Mouse (Mus musculus): ENCODE results near the gene Fmo2. TPM values are rescaled to one million over a fixed set of nuclear protein-coding genes. Genes with fewer than 3 reads are reported as not detected.
A peak's percentile ranks its signal among the peaks of the same experiment; 100 is the strongest.

Gene Fmo2
- not detected in 2 replicates for polyA plus RNA-seq (2014; fragmentation: Nextera tagmentation; extraction: Ambion mirVana)

DNA sequence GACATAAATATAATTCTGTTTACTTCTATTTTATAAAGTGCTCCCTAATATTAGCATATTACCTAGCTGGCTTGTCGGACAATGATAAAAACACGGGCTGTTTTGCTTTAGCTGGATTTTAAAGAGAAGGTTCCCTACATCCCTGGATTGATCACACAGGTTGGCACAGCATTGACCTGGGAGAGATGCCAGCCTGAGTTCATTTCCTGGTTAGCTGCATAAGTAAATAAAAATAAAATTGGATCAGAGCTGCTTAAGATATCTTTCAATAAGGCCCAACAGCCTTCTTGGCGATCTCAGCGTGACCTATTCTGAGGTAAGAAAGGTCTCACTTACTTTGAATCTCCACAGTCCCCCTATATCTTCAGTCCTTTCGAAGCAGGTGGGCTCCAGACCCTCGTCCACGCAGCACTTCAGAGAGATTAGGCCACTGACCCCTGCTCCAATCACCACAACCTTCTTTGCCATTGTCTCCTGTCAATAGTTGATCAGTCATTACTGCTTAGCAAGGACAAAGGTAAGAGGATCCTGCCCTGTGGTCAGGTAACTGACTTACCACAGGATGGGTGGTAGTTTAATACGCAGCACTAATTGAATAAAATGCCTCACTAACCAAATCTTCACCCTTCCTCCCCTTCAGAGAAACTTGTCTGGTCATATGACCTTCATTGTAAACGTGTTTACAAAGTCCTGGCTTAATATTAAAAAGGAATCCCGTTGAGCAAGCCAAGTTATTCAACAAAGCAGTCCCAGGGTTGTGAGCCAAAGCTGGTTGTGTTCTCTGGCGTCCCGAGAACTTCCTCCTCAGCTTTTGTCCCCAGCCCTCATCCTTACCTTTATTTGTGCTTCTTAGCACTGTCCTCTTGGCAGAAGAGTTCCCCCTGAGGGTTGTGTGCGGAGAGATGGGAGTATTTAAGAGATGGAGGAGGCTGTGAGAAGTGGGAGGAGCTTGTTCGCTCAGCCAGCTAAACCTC lies at the start of gene Fmo2:
Fmo2 (minus strand) TSS at position 889 of the 974 bp plus-strand sequence.
- Histone ChIP-seq H3K4me2 (ENCODE audit: low read length) (no peak within 1 kb of the TSS), H3K27ac (replicated peaks; ENCODE audit: low read depth, low read length) (no peak within 1 kb of the TSS), H3K27me3 (ENCODE audit: control insufficient read depth, insufficient read depth, low read length) (no peaks in the 10 kb centered on the region), H3K9me3 (ENCODE audit: control insufficient read depth, low read length) (no peaks in the 10 kb centered on the region), H3K4me3 (replicated peaks; ENCODE audit: low read depth, low read length) (no peak within 1 kb of the TSS), H3K36me3 (ENCODE audit: control insufficient read depth, insufficient read depth, low read length) (no peaks in the 10 kb centered on the region), H3K4me1 (ENCODE audit: control insufficient read depth, insufficient read depth, low read length) (no peaks in the 10 kb centered on the region), H3K9ac (replicated peaks; ENCODE audit: low read length) (no peak within 1 kb of the TSS)
- ATAC-seq (ENCODE audit: low FRiP score, low TSS enrichment), result no peak
- 73% methylated on average over 14 of the region's 14 CpGs for WGBS
- no peak for DNase-seq

DNA sequence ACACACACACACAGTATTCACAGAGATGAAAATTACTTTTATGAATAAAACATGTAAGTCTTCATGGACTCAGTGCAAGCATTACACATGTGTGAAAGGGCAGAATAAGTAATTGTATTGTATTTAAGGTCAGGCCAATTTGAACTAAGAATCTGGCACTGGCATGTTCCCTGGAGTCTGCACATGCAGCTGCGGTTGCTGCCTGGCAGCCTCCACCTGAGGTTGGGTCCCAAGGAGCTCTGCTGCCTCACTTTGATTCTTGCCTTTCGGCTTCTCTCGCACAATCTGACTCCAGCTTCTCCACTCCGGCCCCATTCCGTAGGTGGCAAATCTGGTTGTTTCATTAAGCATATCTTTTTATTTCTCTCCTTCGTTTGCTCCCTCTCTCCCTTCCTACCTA lies 49.4 kb upstream of the Fmo2 start:
- Histone ChIP-seq H3K4me1 (ENCODE audit: control insufficient read depth, insufficient read depth, low read length) (no peaks in the 10 kb centered on the region), H3K4me2 (ENCODE audit: low read length) (no peak overlapping the region), H3K27ac (replicated peaks; ENCODE audit: low read depth, low read length) (no peak overlapping the region), H3K4me3 (replicated peaks; ENCODE audit: low read depth, low read length) (no peak overlapping the region), H3K9me3 (ENCODE audit: control insufficient read depth, low read length) (no peaks in the 10 kb centered on the region), H3K9ac (replicated peaks; ENCODE audit: low read length) (no peak overlapping the region), H3K27me3 (ENCODE audit: control insufficient read depth, insufficient read depth, low read length) (no peaks in the 10 kb centered on the region), H3K36me3 (ENCODE audit: control insufficient read depth, insufficient read depth, low read length) (no peaks in the 10 kb centered on the region)
- DNase-seq (peak; percentile 4), ATAC-seq (ENCODE audit: low FRiP score, low TSS enrichment) (peak; percentile 46; the same call in 1 of the 2 replicates)
- 76% methylated on average over 6 of the region's 6 CpGs for WGBS

DNA sequence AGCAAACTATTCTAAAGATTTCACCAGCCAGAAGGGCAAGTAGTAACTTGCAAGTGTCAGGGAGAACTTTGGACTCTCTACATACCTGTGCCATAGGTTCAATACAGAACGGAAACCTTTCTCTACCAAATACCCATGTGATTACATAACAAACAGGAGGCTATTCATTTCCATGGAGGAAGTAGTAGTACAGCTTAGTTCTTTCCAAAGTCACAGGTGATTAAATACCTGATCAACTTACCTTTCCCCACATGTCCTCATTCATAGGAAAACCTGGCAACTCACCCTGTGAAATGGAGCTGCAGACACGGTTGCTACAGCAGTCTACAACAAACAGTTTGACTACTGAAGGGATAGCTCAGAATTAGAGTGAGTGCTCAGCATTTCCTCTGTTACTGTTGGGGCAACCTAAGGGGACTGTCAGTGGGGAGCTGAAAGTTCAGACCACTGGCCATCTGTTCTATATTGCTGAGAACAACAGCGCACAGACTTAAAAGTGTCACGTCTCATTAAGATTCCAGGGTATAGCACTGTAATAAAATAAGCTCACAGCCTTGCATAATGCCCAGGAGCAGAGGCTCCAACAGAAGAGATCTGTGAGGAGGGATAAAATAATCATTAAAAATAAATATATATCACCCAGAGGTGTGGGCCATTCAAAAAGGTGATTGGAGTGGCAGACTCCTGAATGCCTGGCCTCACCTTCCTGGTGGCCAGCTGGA lies 48.5 kb upstream of the Fmo2 start:
- no peak overlapping the region for H3K9ac ChIP-seq (replicated peaks; ENCODE audit: low read length)
- no peak overlapping the region for H3K27ac ChIP-seq (replicated peaks; ENCODE audit: low read depth, low read length)
- H3K27me3 ChIP-seq (ENCODE audit: control insufficient read depth, insufficient read depth, low read length), result no peaks in the 10 kb centered on the region
- WGBS, result 79% methylated on average over 4 of the region's 4 CpGs
- no peak for ATAC-seq (ENCODE audit: low FRiP score, low TSS enrichment)
- H3K4me3 ChIP-seq (replicated peaks; ENCODE audit: low read depth, low read length), result no peak overlapping the region
- H3K4me1 ChIP-seq (ENCODE audit: control insufficient read depth, insufficient read depth, low read length), result no peaks in the 10 kb centered on the region
- no peak for DNase-seq
- H3K4me2 ChIP-seq (ENCODE audit: low read length), result no peak overlapping the region
- no peaks in the 10 kb centered on the region for H3K9me3 ChIP-seq (ENCODE audit: control insufficient read depth, low read length)
- H3K36me3 ChIP-seq (ENCODE audit: control insufficient read depth, insufficient read depth, low read length), result no peaks in the 10 kb centered on the region

DNA sequence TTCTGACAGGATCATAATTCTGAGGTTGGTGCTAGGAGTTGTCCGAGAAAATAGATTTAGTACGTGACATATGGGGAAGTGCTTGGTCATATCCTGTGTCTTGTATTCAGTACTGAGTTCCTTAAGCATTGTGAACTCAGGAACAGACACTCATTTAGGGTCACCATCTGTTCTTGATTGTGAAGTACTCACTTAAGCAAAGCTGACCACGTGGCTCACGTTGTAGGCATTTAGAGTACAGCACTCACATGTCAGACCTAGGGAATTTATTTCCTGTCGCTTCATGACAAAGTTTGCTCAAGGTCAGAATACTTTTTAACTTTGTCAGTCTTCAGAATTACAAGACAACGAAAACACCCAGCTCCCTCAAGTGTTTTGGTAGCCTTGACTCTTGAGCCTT lies 45.2 kb upstream of the Fmo2 start:
- DNase-seq (no peak), ATAC-seq (ENCODE audit: low FRiP score, low TSS enrichment) (no peak)
- Histone ChIP-seq H3K9ac (replicated peaks; ENCODE audit: low read length) (no peak overlapping the region), H3K27ac (replicated peaks; ENCODE audit: low read depth, low read length) (no peak overlapping the region), H3K4me3 (replicated peaks; ENCODE audit: low read depth, low read length) (no peak overlapping the region), H3K27me3 (ENCODE audit: control insufficient read depth, insufficient read depth, low read length) (no peaks in the 10 kb centered on the region), H3K4me2 (ENCODE audit: low read length) (no peak overlapping the region), H3K36me3 (ENCODE audit: control insufficient read depth, insufficient read depth, low read length) (no peaks in the 10 kb centered on the region), H3K9me3 (ENCODE audit: control insufficient read depth, low read length) (no peaks in the 10 kb centered on the region), H3K4me1 (ENCODE audit: control insufficient read depth, insufficient read depth, low read length) (no peaks in the 10 kb centered on the region)
- 82% methylated on average over 6 of the region's 6 CpGs for WGBS

DNA sequence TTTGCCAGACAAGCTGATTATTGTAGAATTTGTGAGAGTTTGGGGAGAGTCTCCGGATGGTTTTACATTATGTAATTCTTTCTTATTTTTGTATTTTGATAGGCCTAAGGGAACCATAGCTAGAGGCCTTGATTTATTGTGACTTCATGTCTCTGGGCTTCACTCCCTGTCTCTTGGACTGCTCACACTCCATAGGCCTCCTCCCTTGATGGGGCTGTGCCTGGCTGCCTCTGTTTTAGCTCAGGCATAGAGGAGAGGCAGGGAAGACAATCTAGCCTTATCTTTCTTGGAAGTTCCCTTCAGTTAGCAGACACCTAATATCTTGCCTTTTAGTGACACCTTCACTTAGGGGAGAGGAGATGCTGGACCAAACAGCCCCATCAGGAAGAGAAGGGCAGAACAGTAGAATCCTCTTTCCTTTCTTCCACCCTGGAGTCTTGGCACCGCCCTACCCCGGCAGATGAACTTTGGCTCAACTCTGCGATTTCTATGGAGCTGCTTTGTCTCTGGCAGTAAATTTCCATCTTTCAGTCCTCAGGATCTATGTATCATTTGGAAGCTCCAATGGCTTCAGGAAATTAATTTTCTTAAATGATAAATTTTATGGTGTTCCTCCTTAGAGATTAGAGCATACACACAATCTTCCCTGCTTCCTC lies 40.3 kb upstream of the Fmo2 start:
- H3K36me3 ChIP-seq (ENCODE audit: control insufficient read depth, insufficient read depth, low read length), result no peaks in the 10 kb centered on the region
- H3K27me3 ChIP-seq (ENCODE audit: control insufficient read depth, insufficient read depth, low read length), result no peaks in the 10 kb centered on the region
- no peak overlapping the region for H3K9ac ChIP-seq (replicated peaks; ENCODE audit: low read length)
- H3K4me3 ChIP-seq (replicated peaks; ENCODE audit: low read depth, low read length), result no peak overlapping the region
- ATAC-seq (ENCODE audit: low FRiP score, low TSS enrichment) (no peak), DNase-seq (no peak)
- H3K9me3 ChIP-seq (ENCODE audit: control insufficient read depth, low read length), result no peaks in the 10 kb centered on the region
- 92% methylated on average over 4 of the region's 4 CpGs for WGBS
- H3K4me2 ChIP-seq (ENCODE audit: low read length), result no peak overlapping the region
- no peak overlapping the region for H3K27ac ChIP-seq (replicated peaks; ENCODE audit: low read depth, low read length)
- H3K4me1 ChIP-seq (ENCODE audit: control insufficient read depth, insufficient read depth, low read length), result no peaks in the 10 kb centered on the region

DNA sequence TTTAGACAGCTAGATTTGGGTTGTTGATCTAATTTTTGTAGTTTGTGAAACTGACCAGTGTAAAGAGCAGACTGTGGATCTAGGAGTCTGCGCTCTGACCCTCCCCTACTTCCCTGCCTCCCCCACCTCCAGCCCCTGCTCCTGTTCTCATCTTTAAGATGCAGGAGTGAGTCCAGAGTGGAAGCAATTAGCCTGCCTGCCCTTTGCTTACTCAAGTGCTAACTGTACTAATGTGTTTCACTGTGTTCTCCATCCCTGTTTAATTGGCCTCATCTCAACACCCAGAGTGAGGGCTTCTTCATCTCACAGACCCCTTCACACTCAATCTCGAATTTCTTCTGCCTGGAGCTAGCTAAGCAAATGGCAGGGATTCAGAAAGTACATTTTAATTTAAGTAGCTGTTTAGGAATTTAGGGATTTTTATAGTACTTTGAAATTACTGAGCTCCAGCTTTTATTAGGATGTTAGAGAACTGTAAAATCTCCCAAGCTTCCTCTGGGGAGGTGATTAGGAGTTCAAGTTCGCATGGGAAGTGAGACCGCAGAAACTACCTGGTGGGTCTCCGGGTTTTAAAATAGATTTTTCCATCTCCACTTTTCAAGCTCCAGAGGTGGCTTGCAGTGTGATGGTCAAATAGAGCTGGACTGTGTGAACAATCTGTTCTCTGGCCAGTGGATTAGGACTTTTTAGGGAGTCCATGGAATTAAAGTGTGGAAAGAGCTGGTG lies 39.6 kb upstream of the Fmo2 start:
- no peaks in the 10 kb centered on the region for H3K4me1 ChIP-seq (ENCODE audit: control insufficient read depth, insufficient read depth, low read length)
- no peaks in the 10 kb centered on the region for H3K27me3 ChIP-seq (ENCODE audit: control insufficient read depth, insufficient read depth, low read length)
- H3K36me3 ChIP-seq (ENCODE audit: control insufficient read depth, insufficient read depth, low read length), result no peaks in the 10 kb centered on the region
- DNase-seq (no peak), ATAC-seq (ENCODE audit: low FRiP score, low TSS enrichment) (no peak)
- H3K9me3 ChIP-seq (ENCODE audit: control insufficient read depth, low read length), result no peaks in the 10 kb centered on the region
- H3K27ac ChIP-seq (replicated peaks; ENCODE audit: low read depth, low read length), result no peak overlapping the region
- 84% methylated on average over 5 of the region's 5 CpGs for WGBS
- H3K9ac ChIP-seq (replicated peaks; ENCODE audit: low read length), result no peak overlapping the region
- H3K4me3 ChIP-seq (replicated peaks; ENCODE audit: low read depth, low read length), result no peak overlapping the region
- no peak overlapping the region for H3K4me2 ChIP-seq (ENCODE audit: low read length)

DNA sequence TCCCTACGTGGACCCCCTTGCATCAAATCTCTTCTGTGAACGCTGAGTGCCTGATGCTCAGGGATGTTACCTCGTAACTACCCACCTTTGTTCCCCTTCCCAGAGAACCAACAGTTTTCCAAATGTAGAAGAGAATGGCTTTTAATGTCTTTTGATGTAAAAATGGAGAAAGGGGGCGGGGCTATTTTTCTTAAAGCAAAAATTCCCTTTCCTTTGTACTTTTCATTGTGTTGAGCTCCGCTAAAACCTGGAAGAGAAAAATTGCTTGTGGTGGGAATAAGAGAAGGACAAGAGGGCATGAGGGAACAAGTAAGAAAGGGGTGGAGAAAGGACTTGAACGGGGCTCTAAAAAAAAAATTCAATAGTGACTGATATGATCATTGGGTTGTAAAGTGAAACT lies 38.9 kb upstream of the Fmo2 start, which contains the start of gene Fmo6:
Fmo6 (minus strand) TSS at position 101 of the 400 bp plus-strand sequence.
- no peaks in the 10 kb centered on the region for H3K27me3 ChIP-seq (ENCODE audit: control insufficient read depth, insufficient read depth, low read length)
- ATAC-seq (ENCODE audit: low FRiP score, low TSS enrichment) (no peak), DNase-seq (no peak)
- 89% methylated on average over 6 of the region's 6 CpGs for WGBS
- H3K9ac ChIP-seq (replicated peaks; ENCODE audit: low read length), result no peak within 1 kb of the TSS
- H3K27ac ChIP-seq (replicated peaks; ENCODE audit: low read depth, low read length), result no peak within 1 kb of the TSS
- no peak within 1 kb of the TSS for H3K4me3 ChIP-seq (replicated peaks; ENCODE audit: low read depth, low read length)
- no peaks in the 10 kb centered on the region for H3K9me3 ChIP-seq (ENCODE audit: control insufficient read depth, low read length)
- H3K36me3 ChIP-seq (ENCODE audit: control insufficient read depth, insufficient read depth, low read length), result no peaks in the 10 kb centered on the region
- no peaks in the 10 kb centered on the region for H3K4me1 ChIP-seq (ENCODE audit: control insufficient read depth, insufficient read depth, low read length)
- H3K4me2 ChIP-seq (ENCODE audit: low read length), result no peak within 1 kb of the TSS

DNA sequence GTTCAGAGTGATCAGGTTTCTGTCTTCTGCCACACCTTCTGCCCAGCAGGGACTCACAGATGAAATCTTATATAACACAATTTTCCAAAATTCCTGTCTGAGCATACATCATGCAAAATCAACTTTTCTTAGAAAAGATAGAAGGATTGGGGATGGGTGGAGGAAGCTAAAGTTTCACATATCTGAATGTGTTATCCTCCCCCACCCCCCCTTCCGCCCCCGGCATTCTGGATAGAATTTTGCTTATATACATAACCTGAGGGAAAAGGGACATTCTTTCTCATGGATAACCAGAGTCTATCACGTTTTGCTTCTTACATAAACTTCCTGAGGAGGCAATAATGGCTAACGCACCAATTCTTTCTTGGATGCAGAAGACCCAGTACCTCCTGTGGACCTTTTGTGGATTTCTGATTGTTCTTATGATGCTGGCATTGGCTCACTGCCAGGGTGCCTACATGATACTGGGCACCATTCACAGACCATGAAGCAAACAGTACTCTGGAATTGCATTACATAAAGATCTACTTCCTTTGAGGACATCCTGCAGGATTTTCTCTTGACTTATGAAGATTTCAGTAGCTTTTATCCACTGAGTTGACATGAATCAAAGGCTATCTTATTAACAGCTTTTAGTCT lies 36.0 kb upstream of the Fmo2 start:
- H3K4me3 ChIP-seq (replicated peaks; ENCODE audit: low read depth, low read length), result no peak overlapping the region

More for the DNA sequence above, 36.0 kb upstream of the Fmo2 start:
- no peak for ATAC-seq (ENCODE audit: low FRiP score, low TSS enrichment)
- H3K9ac ChIP-seq (replicated peaks; ENCODE audit: low read length), result no peak overlapping the region
- 76% methylated on average over 4 of the region's 4 CpGs for WGBS
- H3K4me2 ChIP-seq (ENCODE audit: low read length), result no peak overlapping the region
- no peaks in the 10 kb centered on the region for H3K4me1 ChIP-seq (ENCODE audit: control insufficient read depth, insufficient read depth, low read length)
- no peaks in the 10 kb centered on the region for H3K27me3 ChIP-seq (ENCODE audit: control insufficient read depth, insufficient read depth, low read length)
- H3K27ac ChIP-seq (replicated peaks; ENCODE audit: low read depth, low read length), result no peak overlapping the region
- no peaks in the 10 kb centered on the region for H3K9me3 ChIP-seq (ENCODE audit: control insufficient read depth, low read length)
- H3K36me3 ChIP-seq (ENCODE audit: control insufficient read depth, insufficient read depth, low read length), result no peaks in the 10 kb centered on the region
- no peak for DNase-seq

All from midbrain, embryonic 14.5 days (tissue).